Mouse (Mus musculus) limb, embryonic 14.5 days (tissue): ENCODE results near the gene Tubgcp3. TPM values are rescaled to one million over a fixed set of nuclear protein-coding genes. Genes with fewer than 3 reads are reported as not detected.

ENCODE experiments used
- ATAC-seq: fragments of 200-750 bp; cut with Nextera tagmentation; 2 replicates; pipeline ENCODE4 v1.8.0; 2017; ENCODE audit warnings: low read depth, moderate number of reproducible peaks, moderate TSS enrichment; ENCODE audit not compliant: low FRiP score
- DNase-seq: peaks from one replicate; pipeline ENCODE4 v3.0.0-alpha.2; 2015; ENCODE audit warnings: low spot score
- H3K27ac ChIP-seq: fragments of 300-500 bp; sonication (generic); replicated peaks from 2 replicates; pipeline ENCODE4 v1.5.1; 2014; ENCODE audit warnings: low read depth, mild to moderate bottlenecking, low read length, moderate library complexity, mixed read lengths
- H3K27me3 ChIP-seq: fragments of 300-500 bp; sonication (generic); 2 replicates; pipeline ENCODE4 v1.6.1; 2014; ENCODE audit warnings: low read length, mixed read lengths; ENCODE audit not compliant: control insufficient read depth, insufficient read depth
- H3K36me3 ChIP-seq: fragments of 300-500 bp; sonication (generic); 2 replicates; pipeline ENCODE4 v1.6.1; 2014; ENCODE audit warnings: mild to moderate bottlenecking, low read length, moderate library complexity, mixed read lengths; ENCODE audit not compliant: control insufficient read depth, insufficient read depth
- H3K4me1 ChIP-seq: fragments of 300-500 bp; sonication (generic); 2 replicates; pipeline ENCODE4 v1.6.1; 2014; ENCODE audit warnings: antibody characterized with exemption, low read length, mixed read lengths; ENCODE audit not compliant: control insufficient read depth, insufficient read depth
- H3K4me2 ChIP-seq: fragments of 300-500 bp; sonication (generic); replicated peaks from 2 replicates; pipeline ENCODE4 v1.6.1; 2014; ENCODE audit warnings: low read depth, mild to moderate bottlenecking, low read length, moderate library complexity; ENCODE audit not compliant: severe bottlenecking
- H3K4me3 ChIP-seq: fragments of 300-500 bp; sonication (generic); replicated peaks from 2 replicates; pipeline ENCODE4 v1.5.1; 2014; ENCODE audit warnings: low read length
- H3K9ac ChIP-seq: fragments of 300-500 bp; sonication (generic); 2 replicates; pipeline ENCODE4 v1.6.1; 2014; ENCODE audit warnings: mild to moderate bottlenecking, low read depth, low read length, moderate library complexity; ENCODE audit not compliant: severe bottlenecking
- H3K9me3 ChIP-seq: fragments of 300-500 bp; sonication (generic); 2 replicates; pipeline ENCODE4 v1.6.1; 2016; ENCODE audit warnings: low read length; ENCODE audit not compliant: control insufficient read depth
- POLR2A ChIP-seq: fragments of 200-500 bp; IDR thresholded peaks from 2 replicates; pipeline ENCODE4 v1.8.0; 2012; ENCODE audit warnings: inconsistent platforms, mild to moderate bottlenecking, moderate library complexity, borderline replicate concordance; ENCODE audit not compliant: insufficient read depth, insufficient read length; ENCODE audit errors: extremely low read depth
- WGBS: fragments of 180-500 bp; shearing (Covaris S2); extraction: QIAGEN DNeasy Blood & Tissue Kit; methylation state at CpG from one replicate; pipeline ENCODE4 v1.1.7; 2014; 5-methylcytosine and 5-hydroxymethylcytosine counted together
- polyA plus RNA-seq, 2 experiments: library from polyadenylated mRNA; depleted of rRNA in 1 of 2; stranded (reverse) in 1 of 2; unstranded in 1 of 2; fragments of >200 nt; fragmentation: Nextera tagmentation in 1 of 2; extraction: Ambion mirVana in 1 of 2; gene quantifications; 2 replicates each; pipeline versions ENCODE4 v1.2.1 to v1.2.3; 2012 to 2014

Tubgcp3 gene
- 67.2 and 78.1 TPM in 2 replicates for polyA plus RNA-seq (2012; rRNA removed)
- polyA plus RNA-seq (2014; fragmentation: Nextera tagmentation; extraction: Ambion mirVana): 32.1 and 40.4 TPM in 2 replicates

- 0 out of 2 replicates have a peak, but pooled peaks have one; percentile 47 for TF ChIP-seq POLR2A
Observed at GRCm38 (mm10) chr8:12672056-12672881, at the start of gene Tubgcp3. Gene Tubgcp3 (minus strand): TSS chr8:12672248.

GRCm38 (mm10) chr8:12719091-12719490 lies 47.0 kb upstream of the Tubgcp3 start:
- no peaks in the 10 kb centered on the region for H3K27me3 ChIP-seq
- 77% methylated on average over 9 of the region's 9 CpGs for WGBS
- no peak overlapping the region for H3K9ac ChIP-seq
- no peak for DNase-seq
- H3K4me3 ChIP-seq: no peak overlapping the region
- H3K9me3 ChIP-seq: no peaks in the 10 kb centered on the region
- no peak overlapping the region for H3K27ac ChIP-seq
- no peaks in the 10 kb centered on the region for H3K36me3 ChIP-seq
- no peak overlapping the region for H3K4me2 ChIP-seq
- no peaks in the 10 kb centered on the region for H3K4me1 ChIP-seq
- ATAC-seq: no peak
- no peak for TF ChIP-seq POLR2A

More at GRCm38 (mm10) chr8:12672056-12672881, at the start of gene Tubgcp3:
- peaks cover 10% of the 10 kb centered on the region; the same call in 1 of the 2 replicates for H3K4me1 ChIP-seq
- peak within 1 kb of the TSS; percentile 72 for H3K4me2 ChIP-seq
- H3K4me3 ChIP-seq: peak within 1 kb of the TSS; percentile 85
- peak; percentile 93 for ATAC-seq
- H3K9ac ChIP-seq: peak within 1 kb of the TSS; percentile 91
- no peaks in the 10 kb centered on the region for H3K36me3 ChIP-seq
- under 1% methylated on average over 65 of the region's 65 CpGs for WGBS
- H3K9me3 ChIP-seq: no peaks in the 10 kb centered on the region
- H3K27ac ChIP-seq: peak within 1 kb of the TSS; percentile 67
- no peaks in the 10 kb centered on the region for H3K27me3 ChIP-seq
- peak; percentile 94 for DNase-seq

- Histone ChIP-seq H3K4me1 (no peaks in the 10 kb centered on the region), H3K9me3 (no peaks in the 10 kb centered on the region), H3K27me3 (no peaks in the 10 kb centered on the region), H3K36me3 (no peaks in the 10 kb centered on the region), H3K27ac (no peak overlapping the region), H3K4me2 (no peak overlapping the region), H3K9ac (no peak overlapping the region), H3K4me3 (no peak overlapping the region)
- ATAC-seq (no peak), DNase-seq (no peak)
- 83% methylated on average over 18 of the region's 18 CpGs for WGBS
- TF ChIP-seq POLR2A: no peak
Observed at GRCm38 (mm10) chr8:12715861-12716585, 44.0 kb upstream of the Tubgcp3 start.

GRCm38 (mm10) chr8:12711623-12712022 lies 39.6 kb upstream of the Tubgcp3 start:
- H3K4me1 ChIP-seq: no peaks in the 10 kb centered on the region
- no peak overlapping the region for H3K4me2 ChIP-seq
- DNase-seq: no peak
- no peak overlapping the region for H3K4me3 ChIP-seq
- whole genome bisulfite sequencing: 73% methylated on average over 7 of the region's 7 CpGs
- no peak overlapping the region for H3K9ac ChIP-seq
- H3K27me3 ChIP-seq: no peaks in the 10 kb centered on the region
- H3K9me3 ChIP-seq: no peaks in the 10 kb centered on the region
- no peak for ATAC-seq
- no peak overlapping the region for H3K27ac ChIP-seq
- TF ChIP-seq POLR2A: no peak
- no peaks in the 10 kb centered on the region for H3K36me3 ChIP-seq

GRCm38 (mm10) chr8:12703597-12703996 lies 31.5 kb upstream of the Tubgcp3 start:
- no peaks in the 10 kb centered on the region for H3K9me3 ChIP-seq
- no peaks in the 10 kb centered on the region for H3K4me1 ChIP-seq
- no peak for TF ChIP-seq POLR2A
- H3K4me2 ChIP-seq: no peak overlapping the region
- ATAC-seq (no peak), DNase-seq (no peak)
- no peak overlapping the region for H3K9ac ChIP-seq
- H3K36me3 ChIP-seq: no peaks in the 10 kb centered on the region
- no peaks in the 10 kb centered on the region for H3K27me3 ChIP-seq
- no peak overlapping the region for H3K27ac ChIP-seq
- H3K4me3 ChIP-seq: no peak overlapping the region
- WGBS: 87% methylated on average over 4 of the region's 4 CpGs
